Mouse (Mus musculus): ENCODE results near the gene Amigo2. TPM values are rescaled to one million over a fixed set of nuclear protein-coding genes. Genes with fewer than 3 reads are reported as not detected.
A peak's percentile ranks its signal among the peaks of the same experiment; 100 is the strongest.

Gene Amigo2
- total and polyA plus RNA-seq, 2 experiments from 2014 or later, result 20.1 to 22.4 TPM

GRCm38 (mm10) chr15:97255800-97256199 lies 8.7 kb upstream of the Amigo2 start:
- ATAC-seq (ENCODE audit: low FRiP score) (no peak), DNase-seq (ENCODE audit: low spot score) (no peak)
- H3K36me3 ChIP-seq (ENCODE audit: insufficient read depth, low read length), result no peaks in the 10 kb centered on the region
- 86% methylated on average over 3 of the region's 3 CpGs for WGBS
- H3K9ac ChIP-seq (replicated peaks; ENCODE audit: low read length, poor library complexity, severe bottlenecking), result no peak overlapping the region
- no peak overlapping the region for H3K4me3 ChIP-seq (ENCODE audit: low read depth, low read length)
- H3K4me1 ChIP-seq (ENCODE audit: insufficient read depth, low read length), result no peaks in the 10 kb centered on the region
- no peaks in the 10 kb centered on the region for H3K27me3 ChIP-seq (ENCODE audit: insufficient read depth, low read length)
- H3K4me2 ChIP-seq (ENCODE audit: low read depth, low read length, poor library complexity, severe bottlenecking), result no peak overlapping the region
- no peaks in the 10 kb centered on the region for H3K9me3 ChIP-seq (ENCODE audit: low read length)
- no peak overlapping the region for H3K27ac ChIP-seq (ENCODE audit: low read depth, low read length)
- TF ChIP-seq CTCF (IDR thresholded peaks at IDR 0.05), result no peak

- ATAC-seq (ENCODE audit: low FRiP score) (no peak), DNase-seq (ENCODE audit: low spot score) (no peak)
- Histone ChIP-seq H3K4me2 (ENCODE audit: low read depth, low read length, poor library complexity, severe bottlenecking) (no peak overlapping the region), H3K9me3 (ENCODE audit: low read length) (no peaks in the 10 kb centered on the region), H3K27me3 (ENCODE audit: insufficient read depth, low read length) (no peaks in the 10 kb centered on the region), H3K27ac (ENCODE audit: low read depth, low read length) (no peak overlapping the region), H3K4me3 (ENCODE audit: low read depth, low read length) (no peak overlapping the region), H3K9ac (replicated peaks; ENCODE audit: low read length, poor library complexity, severe bottlenecking) (no peak overlapping the region), H3K36me3 (ENCODE audit: insufficient read depth, low read length) (no peaks in the 10 kb centered on the region), H3K4me1 (ENCODE audit: insufficient read depth, low read length) (no peaks in the 10 kb centered on the region)
- peak; percentile 35; the same call in 1 of the 2 replicates for TF ChIP-seq CTCF (IDR thresholded peaks at IDR 0.05)
- 98% methylated on average over 4 of the region's 4 CpGs for WGBS
These were observed 7.3 kb upstream of the Amigo2 start for GRCm38 (mm10) chr15:97254375-97254774.

- no peak for ATAC-seq (ENCODE audit: low FRiP score)
- Histone ChIP-seq H3K27me3 (ENCODE audit: insufficient read depth, low read length) (no peaks in the 10 kb centered on the region), H3K4me2 (ENCODE audit: low read depth, low read length, poor library complexity, severe bottlenecking) (no peak overlapping the region), H3K36me3 (ENCODE audit: insufficient read depth, low read length) (no peaks in the 10 kb centered on the region), H3K27ac (ENCODE audit: low read depth, low read length) (no peak overlapping the region), H3K4me3 (ENCODE audit: low read depth, low read length) (no peak overlapping the region), H3K9me3 (ENCODE audit: low read length) (no peaks in the 10 kb centered on the region), H3K4me1 (ENCODE audit: insufficient read depth, low read length) (no peaks in the 10 kb centered on the region), H3K9ac (replicated peaks; ENCODE audit: low read length, poor library complexity, severe bottlenecking) (no peak overlapping the region)
- DNase-seq (ENCODE audit: low spot score), result no peak
- 80% methylated on average over 8 of the region's 8 CpGs for WGBS
- no peak for TF ChIP-seq CTCF (IDR thresholded peaks at IDR 0.05)
These were observed 5.5 kb upstream of the Amigo2 start for GRCm38 (mm10) chr15:97252493-97253034.

GRCm38 (mm10) chr15:97249322-97249721 lies 2.2 kb upstream of the Amigo2 start:
- ATAC-seq (ENCODE audit: low FRiP score), result no peak
- H3K9me3 ChIP-seq (ENCODE audit: low read length), result no peaks in the 10 kb centered on the region
- WGBS, result 96% methylated on average over 10 of the region's 10 CpGs

GRCm38 (mm10) chr15:97248296-97248695 lies 1.2 kb upstream of the Amigo2 start:
- H3K4me1 ChIP-seq (ENCODE audit: insufficient read depth, low read length), result peaks cover 8% of the 10 kb centered on the region; the same call in 1 of the 2 replicates
- DNase-seq (ENCODE audit: low spot score), result no peak
- H3K9me3 ChIP-seq (ENCODE audit: low read length), result no peaks in the 10 kb centered on the region
- H3K27me3 ChIP-seq (ENCODE audit: insufficient read depth, low read length), result no peaks in the 10 kb centered on the region
- H3K27ac ChIP-seq (ENCODE audit: low read depth, low read length), result peak overlapping the region; percentile 92; the same call in 1 of the 2 replicates
- 27% methylated on average over 8 of the region's 8 CpGs for WGBS
- TF ChIP-seq CTCF (IDR thresholded peaks at IDR 0.05), result no peak
- ATAC-seq (ENCODE audit: low FRiP score), result no peak
- peak overlapping the region; percentile 80 for H3K4me3 ChIP-seq (ENCODE audit: low read depth, low read length)
- H3K4me2 ChIP-seq (ENCODE audit: low read depth, low read length, poor library complexity, severe bottlenecking), result peak overlapping the region; percentile 92
- no peaks in the 10 kb centered on the region for H3K36me3 ChIP-seq (ENCODE audit: insufficient read depth, low read length)
- peak overlapping the region; percentile 97 for H3K9ac ChIP-seq (replicated peaks; ENCODE audit: low read length, poor library complexity, severe bottlenecking)

More at GRCm38 (mm10) chr15:97249322-97249721, 2.2 kb upstream of the Amigo2 start:
- no peak overlapping the region for H3K27ac ChIP-seq (ENCODE audit: low read depth, low read length)
- no peak for TF ChIP-seq CTCF (IDR thresholded peaks at IDR 0.05)
- H3K4me2 ChIP-seq (ENCODE audit: low read depth, low read length, poor library complexity, severe bottlenecking), result no peak overlapping the region
- H3K4me3 ChIP-seq (ENCODE audit: low read depth, low read length), result no peak overlapping the region
- DNase-seq (ENCODE audit: low spot score), result no peak
- H3K9ac ChIP-seq (replicated peaks; ENCODE audit: low read length, poor library complexity, severe bottlenecking), result no peak overlapping the region
- no peaks in the 10 kb centered on the region for H3K27me3 ChIP-seq (ENCODE audit: insufficient read depth, low read length)
- no peaks in the 10 kb centered on the region for H3K36me3 ChIP-seq (ENCODE audit: insufficient read depth, low read length)
- peaks cover 5% of the 10 kb centered on the region; the same call in 1 of the 2 replicates for H3K4me1 ChIP-seq (ENCODE audit: insufficient read depth, low read length)

GRCm38 (mm10) chr15:97247791-97248161 lies 689 bp upstream of the Amigo2 start:
- peak; percentile 25; the same call in 1 of the 2 replicates for TF ChIP-seq CTCF (IDR thresholded peaks at IDR 0.05)
- ATAC-seq (ENCODE audit: low FRiP score) (no peak), DNase-seq (ENCODE audit: low spot score) (peak; percentile 33)

More at GRCm38 (mm10) chr15:97247791-97248161, 689 bp upstream of the Amigo2 start:
- H3K4me1 ChIP-seq (ENCODE audit: insufficient read depth, low read length), result peaks cover 8% of the 10 kb centered on the region; the same call in 1 of the 2 replicates
- H3K4me2 ChIP-seq (ENCODE audit: low read depth, low read length, poor library complexity, severe bottlenecking), result peak overlapping the region; percentile 92
- peak overlapping the region; percentile 80 for H3K4me3 ChIP-seq (ENCODE audit: low read depth, low read length)
- peak overlapping the region; percentile 97 for H3K9ac ChIP-seq (replicated peaks; ENCODE audit: low read length, poor library complexity, severe bottlenecking)
- H3K27ac ChIP-seq (ENCODE audit: low read depth, low read length), result peak overlapping the region; percentile 92
- H3K27me3 ChIP-seq (ENCODE audit: insufficient read depth, low read length), result no peaks in the 10 kb centered on the region
- H3K9me3 ChIP-seq (ENCODE audit: low read length), result no peaks in the 10 kb centered on the region
- 0% methylated on average over 14 of the region's 14 CpGs for WGBS
- no peaks in the 10 kb centered on the region for H3K36me3 ChIP-seq (ENCODE audit: insufficient read depth, low read length)

All from midbrain, postnatal 0 days (tissue).